Mouse (Mus musculus): ENCODE results near the gene Phkg1.
A peak's percentile ranks its signal among the peaks of the same experiment; 100 is the strongest.
"Not testable (repeated sequence)": the region's sequence is repeated elsewhere in the genome, so short reads cannot be mapped to it uniquely, and the experiment has no call there.

Gene Phkg1

GRCm38 (mm10) chr5:129907775-129908174, 9.4 kb upstream of the Phkg1 start:
- DNase-seq (ENCODE audit: low read depth, low spot score), result no peak

- DNase-seq (ENCODE audit: low read depth, low spot score), result peak; percentile 96
These were observed 2.9 kb downstream of the Phkg1 start, which contains the start of gene Zbed5 for GRCm38 (mm10) chr5:129895198-129896088. Gene Zbed5 (plus strand): TSS chr5:129895723.

- not testable (repeated sequence) for DNase-seq (ENCODE audit: low read depth, low spot score)
These were observed 8.0 kb downstream of the Phkg1 start for GRCm38 (mm10) chr5:129890390-129890789.

GRCm38 (mm10) chr5:129886911-129887636, 11.3 kb downstream of the Phkg1 start, which contains the start of gene Chchd2:
Gene Chchd2 (minus strand): TSS chr5:129887470.
- peak; percentile 98 for DNase-seq (ENCODE audit: low read depth, low spot score)

GRCm38 (mm10) chr5:129886271-129886670, 12.1 kb downstream of the Phkg1 start:
- no peak for DNase-seq (ENCODE audit: low read depth, low spot score)

- no peak for DNase-seq (ENCODE audit: low read depth, low spot score)
These were observed 18.5 kb downstream of the Phkg1 start for GRCm38 (mm10) chr5:129879888-129880287.

- DNase-seq (ENCODE audit: low read depth, low spot score), result no peak
These were observed 19.4 kb downstream of the Phkg1 start for GRCm38 (mm10) chr5:129878946-129879345.

- DNase-seq (ENCODE audit: low read depth, low spot score), result no peak
These were observed 20.5 kb downstream of the Phkg1 start for GRCm38 (mm10) chr5:129877731-129878455.

- DNase-seq (ENCODE audit: low read depth, low spot score), result no peak
These were observed 23.3 kb downstream of the Phkg1 start for GRCm38 (mm10) chr5:129875098-129875497.

- no peak for DNase-seq (ENCODE audit: low read depth, low spot score)
These were observed 24.4 kb downstream of the Phkg1 start for GRCm38 (mm10) chr5:129873942-129874341.

- no peak for DNase-seq (ENCODE audit: low read depth, low spot score)
These were observed 27.1 kb downstream of the Phkg1 start for GRCm38 (mm10) chr5:129871238-129871637.

GRCm38 (mm10) chr5:129869238-129869995, 28.9 kb downstream of the Phkg1 start:
- DNase-seq (ENCODE audit: low read depth, low spot score), result no peak

GRCm38 (mm10) chr5:129865841-129866240, 32.5 kb downstream of the Phkg1 start:
- no peak for DNase-seq (ENCODE audit: low read depth, low spot score)

GRCm38 (mm10) chr5:129864467-129864866, 33.9 kb downstream of the Phkg1 start:
- DNase-seq (ENCODE audit: low read depth, low spot score), result peak; percentile 42

- DNase-seq (ENCODE audit: low read depth, low spot score), result no peak
These were observed 36.0 kb downstream of the Phkg1 start for GRCm38 (mm10) chr5:129862325-129862724.

- DNase-seq (ENCODE audit: low read depth, low spot score), result no peak
These were observed 41.9 kb downstream of the Phkg1 start for GRCm38 (mm10) chr5:129856414-129856813.

- DNase-seq (ENCODE audit: low read depth, low spot score), result no peak
These were observed 43.2 kb downstream of the Phkg1 start for GRCm38 (mm10) chr5:129855163-129855562.

GRCm38 (mm10) chr5:129847558-129847820, 50.9 kb downstream of the Phkg1 start:
- DNase-seq (ENCODE audit: low read depth, low spot score), result no peak

GRCm38 (mm10) chr5:129846752-129847557, 51.4 kb downstream of the Phkg1 start, which contains the start of gene Sumf2:
Gene Sumf2 (plus strand): TSS chr5:129846986.
- peak; percentile 97 for DNase-seq (ENCODE audit: low read depth, low spot score)

- no peak for DNase-seq (ENCODE audit: low read depth, low spot score)
These were observed 53.5 kb downstream of the Phkg1 start for GRCm38 (mm10) chr5:129844848-129845247.

Data from forelimb bud, embryonic 11.5 days (tissue).